Mouse (Mus musculus) spleen, adult 2 months (tissue): ENCODE measurements at regions not wholly inside any gene's neighbourhood (a gene's known extent, or its start where the extent isn't known, plus 50 kb on each side); places are given as distances from the start of the nearest gene placed in this dataset.

Experiments
- DNase-seq, 2 experiments: peaks; one replicate each; pipeline versions ENCODE4 v3.0.0 to v3.0.0-alpha.2; 2012 to 2021; ENCODE audit warnings: low spot score in 2 of 2, low read depth in 1 of 2
- H3K27ac ChIP-seq: fragments of 200-500 bp; 2 replicates; pipeline ENCODE4 v1.5.1; 2012; ENCODE audit warnings: low read length, inconsistent platforms; ENCODE audit not compliant: insufficient read depth
- H3K27me3 ChIP-seq: fragments of 200-500 bp; 2 replicates; pipeline ENCODE4 v1.6.1; 2012; ENCODE audit warnings: mild to moderate bottlenecking, moderate library complexity, low read length, inconsistent platforms; ENCODE audit not compliant: control insufficient read depth, insufficient read depth
- H3K36me3 ChIP-seq: fragments of 200-500 bp; 2 replicates; pipeline ENCODE4 v1.6.1; 2012; ENCODE audit warnings: mild to moderate bottlenecking, low read length, inconsistent platforms; ENCODE audit not compliant: control insufficient read depth, insufficient read depth
- H3K4me1 ChIP-seq: fragments of 200-500 bp; 2 replicates; pipeline ENCODE4 v1.6.1; 2011; ENCODE audit warnings: inconsistent platforms; ENCODE audit not compliant: control insufficient read depth, insufficient read depth, insufficient read length
- H3K4me3 ChIP-seq: fragments of 200-500 bp; 2 replicates; pipeline ENCODE4 v1.5.1; 2011; ENCODE audit warnings: mild to moderate bottlenecking, inconsistent platforms; ENCODE audit not compliant: insufficient read depth, insufficient read length; ENCODE audit errors: extremely low read depth
- CTCF ChIP-seq: fragments of 200-500 bp; IDR thresholded peaks from 2 replicates; pipeline ENCODE4 v1.5.1; 2011; ENCODE audit warnings: mild to moderate bottlenecking, inconsistent platforms; ENCODE audit not compliant: insufficient read depth, insufficient read length, insufficient replicate concordance; ENCODE audit errors: extremely low read depth
- POLR2A ChIP-seq: fragments of 200-500 bp; IDR thresholded peaks from 2 replicates; pipeline ENCODE4 v1.6.1; 2011; ENCODE audit warnings: low read depth, low read length, inconsistent platforms
- WGBS: fragments of 180-500 bp; shearing (Covaris S2); methylation state at CpG from one replicate; pipeline ENCODE4 v1.1.7; 2018; 5-methylcytosine and 5-hydroxymethylcytosine counted together

DNA sequence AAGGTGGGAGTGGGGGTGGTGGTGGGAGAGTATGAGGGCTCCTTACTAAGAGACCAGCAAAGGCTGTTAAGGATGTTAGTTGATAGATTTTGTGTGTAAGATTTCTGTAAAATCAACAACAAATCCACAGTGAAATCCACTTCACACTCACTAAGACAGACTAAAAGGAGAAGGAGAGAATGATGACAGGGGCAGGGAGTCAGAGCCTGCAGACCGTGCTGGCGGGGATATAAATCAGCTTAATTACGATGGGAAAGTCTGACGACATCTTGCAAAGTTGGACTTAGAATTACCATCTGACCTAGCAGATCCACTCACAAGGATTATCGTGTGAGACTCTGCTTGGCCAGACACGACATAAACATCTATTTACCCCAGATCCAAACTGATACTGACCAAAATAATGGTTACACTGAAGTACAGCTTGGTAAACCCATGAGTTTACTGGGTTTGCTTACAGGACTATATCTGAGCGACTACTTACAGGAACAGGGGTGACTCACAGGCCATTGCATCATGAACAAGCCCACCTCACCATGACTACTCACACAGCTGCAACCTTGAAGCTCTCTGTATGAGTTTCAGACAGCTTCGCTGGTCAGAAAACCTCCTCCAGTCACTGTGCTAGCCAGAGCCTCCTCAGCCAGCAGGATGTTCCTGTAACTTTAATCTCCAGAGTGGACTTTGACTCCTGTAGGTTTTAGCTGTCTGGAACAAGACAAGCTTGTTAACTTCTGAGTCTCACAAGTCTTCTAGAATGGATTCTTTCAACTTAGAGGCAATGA lies 50.5 kb upstream of the Ednra start:
- H3K27ac ChIP-seq = no peak overlapping the region
- H3K4me3 ChIP-seq = no peak overlapping the region
- WGBS = 77% methylated on average over 8 of the region's 8 CpGs
- H3K27me3 ChIP-seq = no peaks in the 10 kb centered on the region
- H3K4me1 ChIP-seq = no peaks in the 10 kb centered on the region
- TF ChIP-seq CTCF (no peak), POLR2A (no peak)
- no peak for DNase-seq
- no peaks in the 10 kb centered on the region for H3K36me3 ChIP-seq

DNA sequence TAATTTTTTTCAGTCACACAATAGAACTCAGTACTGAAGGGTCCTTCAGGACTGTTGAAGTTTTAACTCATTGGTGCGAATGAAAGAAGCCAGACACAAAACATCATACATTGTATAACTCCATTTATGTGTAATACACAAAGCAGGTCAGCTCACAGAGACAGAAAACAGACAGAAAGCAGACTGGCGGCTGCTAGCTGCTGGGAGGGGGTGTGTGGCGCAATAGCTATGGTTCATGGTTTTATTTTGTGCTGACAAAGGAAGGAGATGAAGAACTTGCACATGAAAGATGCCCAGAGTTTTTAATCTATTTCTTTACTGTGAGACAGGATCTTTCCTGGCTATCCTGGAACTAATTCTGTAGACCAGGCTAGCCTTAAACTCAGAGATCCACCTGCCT lies 51.3 kb upstream of the Ednra start:
- no peak for TF ChIP-seq POLR2A
- TF ChIP-seq CTCF = no peak

DNA sequence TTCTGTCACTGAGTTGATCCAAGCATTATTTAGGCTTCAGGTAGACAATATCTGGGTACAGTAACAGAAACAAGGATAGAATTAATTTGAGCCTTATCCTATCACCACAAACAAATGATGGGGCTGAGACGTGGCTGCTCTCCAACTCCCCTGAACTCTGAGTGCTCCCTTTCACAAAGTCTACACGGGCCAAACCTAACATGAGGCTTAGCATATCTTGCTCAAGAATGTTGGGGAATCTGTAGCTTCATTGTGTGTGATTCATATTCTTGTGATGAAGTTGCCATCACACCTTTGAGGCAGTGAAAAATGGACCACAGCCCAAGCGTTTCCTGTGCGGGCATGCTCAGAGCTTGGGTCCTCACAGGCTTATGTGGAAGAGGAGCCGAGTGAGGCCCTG lies 53.3 kb upstream of the Ednra start:
- TF ChIP-seq POLR2A = no peak
- no peak for TF ChIP-seq CTCF
- 86% methylated on average over 5 of the region's 5 CpGs for WGBS
- no peak overlapping the region for H3K27ac ChIP-seq
- no peaks in the 10 kb centered on the region for H3K27me3 ChIP-seq
- H3K36me3 ChIP-seq = no peaks in the 10 kb centered on the region
- no peaks in the 10 kb centered on the region for H3K4me1 ChIP-seq
- H3K4me3 ChIP-seq = no peak overlapping the region
- no peak for DNase-seq

More for the DNA sequence above, 51.3 kb upstream of the Ednra start:
- Histone ChIP-seq H3K27me3 (no peaks in the 10 kb centered on the region), H3K4me1 (no peaks in the 10 kb centered on the region), H3K36me3 (no peaks in the 10 kb centered on the region), H3K4me3 (no peak overlapping the region), H3K27ac (no peak overlapping the region)
- DNase-seq = no peak
- WGBS = 92% methylated on average over 3 of the region's 3 CpGs

DNA sequence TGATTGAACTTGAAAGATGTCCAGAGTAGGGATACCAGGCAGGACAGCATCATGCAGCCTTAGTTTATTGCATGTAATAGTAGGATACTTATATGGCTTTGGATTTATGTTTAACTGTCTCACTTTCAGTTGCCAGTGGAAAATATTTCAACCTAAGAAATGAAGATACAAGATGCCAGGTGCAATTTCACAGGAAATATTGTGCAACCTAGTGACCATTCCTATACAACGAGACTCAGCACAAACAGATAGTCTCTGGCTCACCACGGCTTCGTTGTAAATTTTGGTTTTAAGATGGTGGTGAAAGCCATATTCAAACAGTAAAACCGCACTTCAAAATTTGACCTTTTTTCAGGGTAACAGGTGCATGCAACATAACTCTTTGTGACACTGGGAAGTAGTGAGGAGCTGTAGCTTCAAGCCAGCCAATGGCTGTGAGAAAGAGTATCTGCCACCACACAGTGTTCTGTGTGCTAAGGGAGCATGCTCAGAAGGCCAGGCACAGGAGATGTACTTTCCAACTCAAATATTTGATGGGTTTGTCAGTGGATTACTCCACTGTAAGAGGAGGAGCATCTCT lies 61.5 kb upstream of the Ednra start:
- Histone ChIP-seq H3K4me1 (no peaks in the 10 kb centered on the region), H3K4me3 (no peak overlapping the region), H3K27ac (no peak overlapping the region), H3K27me3 (no peaks in the 10 kb centered on the region), H3K36me3 (no peaks in the 10 kb centered on the region)
- 51% methylated on average over 4 of the region's 4 CpGs for WGBS
- TF ChIP-seq POLR2A (no peak), CTCF (no peak)
- DNase-seq = no peak

DNA sequence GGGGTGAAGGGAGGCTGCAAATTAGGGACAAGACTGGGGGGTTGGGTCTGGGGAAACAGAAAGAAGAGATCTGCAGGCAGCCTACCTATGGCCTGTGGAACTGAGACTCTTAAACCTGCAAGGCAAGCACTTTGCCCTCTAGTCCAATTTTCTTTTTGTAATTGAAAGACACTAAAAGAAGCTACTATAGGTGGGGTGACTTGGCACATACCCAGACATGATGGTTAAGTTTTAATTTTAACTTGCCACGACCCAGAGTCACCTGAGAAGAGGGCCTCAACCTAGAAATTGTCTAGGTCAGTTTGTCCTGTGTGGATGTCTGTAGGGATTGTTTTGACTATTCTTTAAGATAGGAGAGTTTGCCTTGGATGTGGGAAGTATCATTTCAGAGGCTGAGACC lies 70.6 kb upstream of the Ednra start:
- no peak overlapping the region for H3K4me3 ChIP-seq
- DNase-seq = no peak
- no peak overlapping the region for H3K27ac ChIP-seq
- H3K36me3 ChIP-seq = no peaks in the 10 kb centered on the region
- no peak for TF ChIP-seq CTCF
- no peak for TF ChIP-seq POLR2A
- no peaks in the 10 kb centered on the region for H3K27me3 ChIP-seq
- no peaks in the 10 kb centered on the region for H3K4me1 ChIP-seq
- WGBS = 56% methylated on average over 1 of the region's 1 CpGs

DNA sequence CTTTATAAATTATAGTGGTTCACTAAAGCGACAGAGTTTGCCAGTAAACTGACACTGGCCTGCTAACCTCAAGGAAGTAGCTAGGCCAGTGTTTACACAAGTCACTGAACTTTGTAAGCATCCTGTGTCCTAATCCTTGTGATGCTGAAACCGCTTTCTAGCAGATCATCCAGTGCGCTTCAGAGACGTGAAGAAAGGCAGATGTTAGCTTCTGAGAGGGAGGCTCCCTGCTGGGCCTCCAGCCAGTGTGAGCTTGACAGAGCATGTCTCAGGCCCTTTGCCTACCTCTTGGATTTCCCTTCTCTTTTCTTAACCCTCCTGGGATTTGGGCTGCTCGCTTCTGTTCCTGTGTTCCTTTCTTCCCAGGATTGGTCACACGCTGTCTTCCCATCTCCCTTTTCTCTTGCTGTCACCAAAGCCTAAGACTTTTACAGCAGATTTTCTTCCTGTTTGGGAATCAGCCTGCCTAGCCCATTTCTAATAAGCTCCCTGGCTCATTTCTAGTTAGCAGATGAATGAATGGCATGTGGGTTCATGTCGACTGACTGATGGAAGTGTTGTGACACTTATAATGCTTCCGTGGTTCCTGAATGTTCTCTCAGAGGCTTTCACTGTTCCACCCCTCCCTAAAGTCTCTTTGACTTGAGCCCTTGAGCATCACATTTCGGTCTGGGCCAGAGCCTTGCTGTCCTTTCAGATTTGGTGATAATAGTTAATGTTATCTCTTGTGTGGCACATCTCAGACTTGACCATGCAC lies 79.1 kb upstream of the Ednra start:
- H3K27ac ChIP-seq = no peak overlapping the region
- H3K27me3 ChIP-seq = no peaks in the 10 kb centered on the region
- no peaks in the 10 kb centered on the region for H3K36me3 ChIP-seq
- 87% methylated on average over 9 of the region's 9 CpGs for WGBS
- no peak overlapping the region for H3K4me3 ChIP-seq
- DNase-seq = no peak
- TF ChIP-seq POLR2A = no peak
- no peak for TF ChIP-seq CTCF
- no peaks in the 10 kb centered on the region for H3K4me1 ChIP-seq
